Mouse (Mus musculus) ES-E14 (cell line): ENCODE results near the gene Tep1. TPM values are rescaled to one million over a fixed set of nuclear protein-coding genes. Genes with fewer than 3 reads are reported as not detected.

Experiments used
- DNase-seq: peaks from one replicate; pipeline ENCODE4 v3.0.0-alpha.2; 2013; ENCODE audit warnings: low read depth, low spot score
- H3K27ac ChIP-seq: 2 replicates; pipeline ENCODE4 v1.5.1; 2012; ENCODE audit warnings: low read depth, mild to moderate bottlenecking, low read length, moderate library complexity, mixed read lengths; ENCODE audit not compliant: poor library complexity, insufficient read depth, severe bottlenecking
- H3K36me3 ChIP-seq: 2 replicates; pipeline ENCODE4 v1.6.1; 2012; ENCODE audit warnings: mild to moderate bottlenecking, low read length, moderate library complexity, mixed read lengths; ENCODE audit not compliant: control insufficient read depth, poor library complexity, insufficient read depth, severe bottlenecking
- H3K4me1 ChIP-seq, 2 experiments: fragments of 150-350 bp in 1 of 2; sonication (generic) in 1 of 2; 2 replicates each; pipeline ENCODE4 v1.6.1; 2012; ENCODE audit warnings: low read length in 2 of 2, mild to moderate bottlenecking in 1 of 2, mixed read lengths in 1 of 2; ENCODE audit not compliant: control insufficient read depth in 2 of 2, insufficient read depth in 2 of 2, poor library complexity in 1 of 2
- H3K4me3 ChIP-seq, 2 experiments: fragments of 150-350 bp in 1 of 2; sonication (generic) in 1 of 2; 2 replicates each; pipeline ENCODE4 v1.5.1; 2012; ENCODE audit warnings: low read length in 2 of 2, low read depth in 1 of 2, mild to moderate bottlenecking in 1 of 2, mixed read lengths in 1 of 2; ENCODE audit not compliant: insufficient read depth in 1 of 2, poor library complexity in 1 of 2, severe bottlenecking in 1 of 2
- H3K9ac ChIP-seq: 2 replicates; pipeline ENCODE4 v1.6.1; 2012; ENCODE audit warnings: low read depth, mild to moderate bottlenecking, low read length, mixed read lengths; ENCODE audit not compliant: poor library complexity, insufficient read depth, severe bottlenecking
- H3K9me3 ChIP-seq: fragments of 150-350 bp; sonication (generic); 2 replicates; pipeline ENCODE4 v1.6.1; 2012; ENCODE audit warnings: low read depth, mild to moderate bottlenecking, low read length; ENCODE audit not compliant: control insufficient read depth, insufficient read depth
- CHD2 ChIP-seq: IDR thresholded peaks from 2 replicates; pipeline ENCODE4 v1.6.1; 2014; ENCODE audit warnings: mild to moderate bottlenecking, low read depth, low read length, inconsistent platforms
- HCFC1 ChIP-seq: IDR thresholded peaks from 2 replicates; pipeline ENCODE4 v1.6.1; 2012; ENCODE audit warnings: low read length, inconsistent platforms, borderline replicate concordance; ENCODE audit not compliant: insufficient read depth
- MAFK ChIP-seq: IDR thresholded peaks from 2 replicates; pipeline ENCODE4 v1.6.1; 2014; ENCODE audit warnings: mild to moderate bottlenecking, low read depth, low read length, inconsistent platforms; ENCODE audit not compliant: insufficient read depth
- ZC3H11A ChIP-seq: IDR thresholded peaks from 2 replicates; pipeline ENCODE4 v1.6.1; 2012; ENCODE audit warnings: low read depth, mild to moderate bottlenecking, inconsistent platforms, low read length, borderline replicate concordance
- ZNF384 ChIP-seq: IDR thresholded peaks from 2 replicates; pipeline ENCODE4 v1.6.1; 2012; ENCODE audit warnings: low read depth, low read length, inconsistent platforms
- in situ Hi-C, 2 experiments: fragments of 600-800 bp; cut with MboI; formaldehyde crosslinking; loops; one replicate each; pipeline ENCODE4 v1.15.1; 2025; ENCODE audit warnings: low sequenced_read_pairs in 2 of 2, inconsistent platforms in 1 of 2; ENCODE audit not compliant: unreplicated experiment in 2 of 2
- total RNA-seq: library from RNA; depleted of rRNA; stranded (reverse); fragments of 300-350 nt; gene quantifications from 2 replicates; pipeline ENCODE4 v1.2.3, GENCODE M21; 2012

Gene Tep1
- total RNA-seq, 1 experiment, result 11.5 TPM

GRCm38 (mm10) chr14:50895985-50896746 lies 25.8 kb upstream of the Tep1 start:
- Histone ChIP-seq H3K36me3 (no peaks in the 10 kb centered on the region), H3K4me1 (peaks cover 0 to 2% of the 10 kb centered on the region in 2 experiments; a peak in 1 of 4 replicates), H3K9me3 (no peaks in the 10 kb centered on the region), H3K9ac (peak overlapping the region; percentile 12; the same call in 1 of the 2 replicates), H3K27ac (no peak overlapping the region), H3K4me3 (peak overlapping the region; percentile 54 to 59)
- DNase-seq, result no peak
- in situ Hi-C loops, result no loop called here
- TF ChIP-seq CHD2 (no peak), ZC3H11A (no peak), HCFC1 (no peak), MAFK (no peak)

GRCm38 (mm10) chr14:50895407-50895806 lies 25.0 kb upstream of the Tep1 start:
- no peak overlapping the region for H3K4me3 ChIP-seq
- peaks cover 0 to 2% of the 10 kb centered on the region in 2 experiments; a peak in 1 of 4 replicates for H3K4me1 ChIP-seq
- H3K36me3 ChIP-seq, result no peaks in the 10 kb centered on the region
- no peak overlapping the region for H3K27ac ChIP-seq
- TF ChIP-seq HCFC1 (no peak), ZC3H11A (no peak), MAFK (no peak), CHD2 (no peak), ZNF384 (no peak)
- no peak for DNase-seq
- no peak overlapping the region for H3K9ac ChIP-seq
- no peaks in the 10 kb centered on the region for H3K9me3 ChIP-seq
- in situ Hi-C loops, result no loop called here

- in situ Hi-C loops, result no loop called here
Observed at GRCm38 (mm10) chr14:50892541-50893459, 22.4 kb upstream of the Tep1 start.

GRCm38 (mm10) chr14:50892091-50892490 lies 21.7 kb upstream of the Tep1 start:
- TF ChIP-seq MAFK (no peak), HCFC1 (no peak), ZNF384 (no peak), CHD2 (no peak), ZC3H11A (no peak)
- Histone ChIP-seq H3K9ac (no peak overlapping the region), H3K4me3 (no peak overlapping the region), H3K9me3 (no peaks in the 10 kb centered on the region), H3K36me3 (no peaks in the 10 kb centered on the region), H3K27ac (no peak overlapping the region), H3K4me1 (peaks cover 0 to 2% of the 10 kb centered on the region in 2 experiments; a peak in 1 of 4 replicates)
- DNase-seq, result no peak
- in situ Hi-C loops, result no loop called here

More at GRCm38 (mm10) chr14:50892541-50893459, 22.4 kb upstream of the Tep1 start:
- Histone ChIP-seq H3K27ac (no peak overlapping the region), H3K36me3 (no peaks in the 10 kb centered on the region), H3K4me3 (no peak overlapping the region), H3K9ac (no peak overlapping the region), H3K9me3 (no peaks in the 10 kb centered on the region), H3K4me1 (peaks cover 0 to 2% of the 10 kb centered on the region in 2 experiments; a peak in 1 of 4 replicates)
- TF ChIP-seq ZNF384 (no peak), HCFC1 (no peak), MAFK (no peak), ZC3H11A (no peak), CHD2 (no peak)
- DNase-seq, result no peak
